Mouse (Mus musculus) myocyte (in vitro differentiated cells): ENCODE results near the gene Slc2a3.
"Not testable (repeated sequence)": the region's sequence is repeated elsewhere in the genome, so short reads cannot be mapped to it uniquely, and the experiment has no call there.

Experiments
- CEBPB ChIP-seq: IDR thresholded peaks from 2 replicates; pipeline ENCODE4 v1.6.1; 2011; ENCODE audit warnings: mild to moderate bottlenecking, moderate library complexity; ENCODE audit not compliant: poor library complexity, insufficient read depth, severe bottlenecking
- E2F4 ChIP-seq: IDR thresholded peaks from one replicate; pipeline ENCODE4 v1.6.1; 2011; ENCODE audit warnings: mild to moderate bottlenecking, control low read depth, moderate library complexity; ENCODE audit not compliant: insufficient read depth
- MAX ChIP-seq: IDR thresholded peaks from one replicate; pipeline ENCODE4 v1.6.1; 2011; ENCODE audit warnings: low read depth, mild to moderate bottlenecking, control low read depth
- MYOD1 ChIP-seq, 3 experiments: IDR thresholded peaks; one replicate each; pipeline ENCODE4 v1.6.1; 2011; ENCODE audit warnings: control low read depth in 2 of 3, low read depth in 2 of 3, mild to moderate bottlenecking in 2 of 3, moderate library complexity in 1 of 3; ENCODE audit not compliant: insufficient read length in 2 of 3, control insufficient read depth in 1 of 3
- MYOG ChIP-seq, 3 experiments: IDR thresholded peaks; one replicate each; pipeline ENCODE4 v1.6.1; 2011; ENCODE audit warnings: control low read depth in 2 of 3, low read depth in 2 of 3, mild to moderate bottlenecking in 2 of 3; ENCODE audit not compliant: insufficient read length in 2 of 3, control insufficient read depth in 1 of 3, insufficient read depth in 1 of 3
- POLR2A ChIP-seq: IDR thresholded peaks from one replicate; pipeline ENCODE4 v1.6.1; 2011; ENCODE audit warnings: low read depth, mild to moderate bottlenecking, control low read depth, moderate library complexity; ENCODE audit not compliant: insufficient read length
- POLR2AphosphoS2 ChIP-seq: IDR thresholded peaks from one replicate; pipeline ENCODE4 v1.6.1; 2011; ENCODE audit warnings: low read depth, control low read depth; ENCODE audit not compliant: insufficient read length
- REST ChIP-seq: IDR thresholded peaks from one replicate; pipeline ENCODE4 v1.6.1; 2011; ENCODE audit warnings: mild to moderate bottlenecking, control low read depth, moderate library complexity; ENCODE audit not compliant: insufficient read depth, insufficient read length
- SRF ChIP-seq: IDR thresholded peaks from one replicate; pipeline ENCODE4 v1.6.1; 2011; ENCODE audit warnings: low read depth; ENCODE audit not compliant: control insufficient read depth, insufficient read length
- TCF12 ChIP-seq: IDR thresholded peaks from one replicate; pipeline ENCODE4 v1.6.1; 2011; ENCODE audit warnings: mild to moderate bottlenecking, control low read depth; ENCODE audit not compliant: poor library complexity, insufficient read depth, severe bottlenecking
- USF1 ChIP-seq: IDR thresholded peaks from one replicate; pipeline ENCODE4 v1.6.1; 2011; ENCODE audit warnings: low read depth, mild to moderate bottlenecking, control low read depth, moderate library complexity

DNA sequence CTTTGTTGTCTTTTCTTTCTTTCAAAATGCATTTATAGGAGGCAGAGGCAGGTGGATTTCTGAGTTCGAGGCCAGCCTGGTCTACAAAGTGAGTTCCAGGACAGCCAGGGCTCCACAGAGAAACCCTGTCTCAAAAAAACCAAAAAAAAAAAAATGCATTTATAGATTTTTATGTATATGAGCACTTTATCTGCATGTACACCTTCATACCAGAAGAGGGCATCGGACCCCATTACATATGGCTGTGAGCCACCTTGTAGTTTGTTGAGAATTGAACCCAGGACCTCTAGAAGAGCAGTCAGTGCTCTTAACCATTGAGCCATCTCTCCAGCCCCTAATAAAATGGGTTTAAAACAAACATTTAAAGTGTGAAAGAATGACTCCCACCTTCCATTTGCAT, 101.8 kb downstream of the Slc2a3 start:
- not testable (repeated sequence) for TF ChIP-seq CEBPB; POLR2A; REST; SRF; POLR2AphosphoS2; TCF12; USF1; MYOG (IDR thresholded peaks at IDR 0.05; ENCODE audit: control insufficient read depth in 1 of 3, insufficient read depth in 1 of 3, insufficient read length in 2 of 3, low read depth in 2 of 3); MYOD1 (IDR thresholded peaks at IDR 0.05; ENCODE audit: control insufficient read depth in 1 of 3, insufficient read length in 2 of 3, low read depth in 2 of 3); E2F4; MAX
